Mouse (Mus musculus) brain, embryonic 14.5 days (tissue): ENCODE measurements around the gene Abi3bp.

Source experiments
- CTCF ChIP-seq: fragments of 200-500 bp; IDR thresholded peaks from 2 replicates; pipeline ENCODE4 v1.5.1; 2012; ENCODE audit warnings: inconsistent platforms, mild to moderate bottlenecking, moderate library complexity, borderline replicate concordance; ENCODE audit not compliant: insufficient read depth, insufficient read length; ENCODE audit errors: extremely low read depth
- POLR2A ChIP-seq: fragments of 200-500 bp; IDR thresholded peaks from 2 replicates; pipeline ENCODE4 v1.6.1; 2012; ENCODE audit warnings: mild to moderate bottlenecking, inconsistent platforms, borderline replicate concordance; ENCODE audit not compliant: poor library complexity, insufficient read depth, insufficient read length, severe bottlenecking; ENCODE audit errors: extremely low read depth

- TF ChIP-seq POLR2A (no peak), CTCF (no peak)
Measured at GRCm38 (mm10) chr16:56686747-56687146, 209.1 kb downstream of the Abi3bp start.
